Mouse (Mus musculus): Measurements from ENCODE around the gene Gli3.

Gli3 gene

GRCm38 (mm10) chr13:15550731-15551130, 87.7 kb downstream of the Gli3 start:
- DNase-seq (ENCODE audit: low read depth, low spot score) = no peak

GRCm38 (mm10) chr13:15552009-15552408, 89.0 kb downstream of the Gli3 start:
- DNase-seq (ENCODE audit: low read depth, low spot score) = no peak

GRCm38 (mm10) chr13:15556646-15557098, 93.6 kb downstream of the Gli3 start:
- no peak for DNase-seq (ENCODE audit: low read depth, low spot score)

GRCm38 (mm10) chr13:15561441-15561840, 98.4 kb downstream of the Gli3 start:
- no peak for DNase-seq (ENCODE audit: low read depth, low spot score)

- no peak for DNase-seq (ENCODE audit: low read depth, low spot score)
These were observed 108.0 kb downstream of the Gli3 start for GRCm38 (mm10) chr13:15570908-15571568.

- no peak for DNase-seq (ENCODE audit: low read depth, low spot score)
These were observed 114.3 kb downstream of the Gli3 start for GRCm38 (mm10) chr13:15577133-15577917.

GRCm38 (mm10) chr13:15580458-15580857, 117.4 kb downstream of the Gli3 start:
- no peak for DNase-seq (ENCODE audit: low read depth, low spot score)

GRCm38 (mm10) chr13:15585941-15586340, 122.9 kb downstream of the Gli3 start:
- no peak for DNase-seq (ENCODE audit: low read depth, low spot score)

GRCm38 (mm10) chr13:15588278-15589272, 125.5 kb downstream of the Gli3 start:
- DNase-seq (ENCODE audit: low read depth, low spot score) = peak; percentile 23

- no peak for DNase-seq (ENCODE audit: low read depth, low spot score)
These were observed 127.4 kb downstream of the Gli3 start for GRCm38 (mm10) chr13:15590326-15590933.

GRCm38 (mm10) chr13:15596667-15597066, 133.6 kb downstream of the Gli3 start:
- no peak for DNase-seq (ENCODE audit: low read depth, low spot score)

GRCm38 (mm10) chr13:15599741-15600140, 136.7 kb downstream of the Gli3 start:
- no peak for DNase-seq (ENCODE audit: low read depth, low spot score)

- DNase-seq (ENCODE audit: low read depth, low spot score) = no peak
These were observed 139.1 kb downstream of the Gli3 start for GRCm38 (mm10) chr13:15602161-15602560.

GRCm38 (mm10) chr13:15602677-15603221, 139.7 kb downstream of the Gli3 start:
- DNase-seq (ENCODE audit: low read depth, low spot score) = no peak

- DNase-seq (ENCODE audit: low read depth, low spot score) = no peak
These were observed 141.0 kb downstream of the Gli3 start for GRCm38 (mm10) chr13:15604074-15604473.

- no peak for DNase-seq (ENCODE audit: low read depth, low spot score)
These were observed 154.4 kb downstream of the Gli3 start for GRCm38 (mm10) chr13:15617423-15617822.

- no peak for DNase-seq (ENCODE audit: low read depth, low spot score)
These were observed 155.1 kb downstream of the Gli3 start for GRCm38 (mm10) chr13:15618051-15618692.

GRCm38 (mm10) chr13:15621009-15621408, 158.0 kb downstream of the Gli3 start:
- no peak for DNase-seq (ENCODE audit: low read depth, low spot score)

- no peak for DNase-seq (ENCODE audit: low read depth, low spot score)
These were observed 161.7 kb downstream of the Gli3 start for GRCm38 (mm10) chr13:15624490-15625353.

GRCm38 (mm10) chr13:15641548-15641947, 178.5 kb downstream of the Gli3 start:
- peak; percentile 3 for DNase-seq (ENCODE audit: low read depth, low spot score)
